Comparison of ENCODE assay signal across 25 mouse cellular contexts in genomic region chr5:67362931-67363330, GRCm38 (mm10). TPM values are rescaled to one million over a fixed set of nuclear protein-coding genes. Genes with fewer than 3 reads are reported as not detected.
DNase-seq lines count a peak whose midpoint lies in the region; ATAC-seq and TF ChIP-seq lines count a peak whose summit lies in the region.
"Had no signal": no experiment of that assay in that cellular context is flagged by ENCODE, and none has a peak within 500 bp of the region (broad histone marks: within the 10 kb centered on the region; RNA-seq: fewer than 3 reads in every experiment).

No protein-coding gene starts in this region.

- H3K9ac ChIP-seq in liver, postnatal 0 days (replicated peaks) = no peak overlapping the region
- no peak overlapping the region for H3K9ac ChIP-seq in liver, embryonic 11.5 days (ENCODE audit: low read depth, low read length)
- H3K9ac ChIP-seq in intestine, postnatal 0 days (ENCODE audit: low read depth, low read length) = no peak overlapping the region
- H3K9ac ChIP-seq: forebrain, postnatal 0 days; heart, embryonic 12.5 days; heart, embryonic 15.5 days; hindbrain, embryonic 13.5 days had no signal

- H3K36me3 ChIP-seq in liver, postnatal 0 days (replicated peaks; ENCODE audit: insufficient read depth, low read length) = no peaks in the 10 kb centered on the region
- H3K36me3 ChIP-seq in liver, embryonic 11.5 days (ENCODE audit: control insufficient read depth, insufficient read depth, low read length) = no peaks in the 10 kb centered on the region
- H3K36me3 ChIP-seq in intestine, postnatal 0 days (ENCODE audit: control insufficient read depth, insufficient read depth) = no peaks in the 10 kb centered on the region
- H3K36me3 ChIP-seq: heart, embryonic 12.5 days; heart, embryonic 15.5 days; hindbrain, embryonic 10.5 days; hindbrain, embryonic 13.5 days had no signal

- 50% methylated on average over 2 of the region's 2 CpGs for WGBS in liver, postnatal 0 days (ENCODE audit: insufficient replicate concordance)
- WGBS in liver, embryonic 11.5 days = 46% methylated on average over 2 of the region's 2 CpGs
- 37% methylated on average over 2 of the region's 2 CpGs for WGBS in intestine, postnatal 0 days

- peak; percentile 66 for DNase-seq in heart, adult 11 months
- no peak for DNase-seq in heart, adult 9 months (ENCODE audit: low spot score in 2 of 2)
- DNase-seq in liver, postnatal 0 days = no peak
- no peak for DNase-seq in liver, embryonic 11.5 days (ENCODE audit: low spot score)
- DNase-seq in gastrocnemius, postnatal 14 days = no peak
- DNase-seq: adrenal gland, adult 8-10 months; adrenal gland, postnatal 25 days; cerebellum, adult 11-12 months; cerebellum, adult 9-10 months; cerebellum, postnatal 14 days; forebrain, postnatal 0 days; gastrocnemius, adult 2 months; gastrocnemius, postnatal 25 days; heart, postnatal 10 days; heart, postnatal 36 days had no signal

- no peaks in the 10 kb centered on the region for H3K9me3 ChIP-seq in liver, postnatal 0 days (ENCODE audit: low read length)
- H3K9me3 ChIP-seq in liver, embryonic 11.5 days (ENCODE audit: control insufficient read depth, low read length) = no peaks in the 10 kb centered on the region
- H3K9me3 ChIP-seq in intestine, postnatal 0 days (ENCODE audit: control insufficient read depth) = no peaks in the 10 kb centered on the region
- H3K9me3 ChIP-seq: heart, embryonic 12.5 days; heart, embryonic 15.5 days; hindbrain, embryonic 10.5 days; hindbrain, embryonic 13.5 days had no signal

- no peaks in the 10 kb centered on the region for H3K4me1 ChIP-seq in liver, postnatal 0 days (ENCODE audit: insufficient read depth)
- no peaks in the 10 kb centered on the region for H3K4me1 ChIP-seq in liver, embryonic 11.5 days (replicated peaks; ENCODE audit: control insufficient read depth, insufficient read depth, low read length)
- no peaks in the 10 kb centered on the region for H3K4me1 ChIP-seq in intestine, postnatal 0 days (replicated peaks; ENCODE audit: control insufficient read depth, insufficient read depth, low read length)
- H3K4me1 ChIP-seq: heart, embryonic 12.5 days; heart, embryonic 15.5 days; hindbrain, embryonic 10.5 days; hindbrain, embryonic 13.5 days had no signal

- TF ChIP-seq CTCF in liver, postnatal 0 days (IDR thresholded peaks at IDR 0.05; ENCODE audit: low read depth) = no peak
- TF ChIP-seq CTCF in intestine, postnatal 0 days (IDR thresholded peaks at IDR 0.05; ENCODE audit: low read depth) = no peak

- H3K4me2 ChIP-seq in liver, postnatal 0 days (ENCODE audit: low read depth, low read length) = no peak overlapping the region
- no peak overlapping the region for H3K4me2 ChIP-seq in liver, embryonic 11.5 days
- H3K4me2 ChIP-seq in intestine, postnatal 0 days (replicated peaks; ENCODE audit: low read depth) = no peak overlapping the region
- H3K4me2 ChIP-seq: heart, embryonic 12.5 days; heart, embryonic 15.5 days; hindbrain, embryonic 13.5 days had no signal

- H3K27ac ChIP-seq in liver, postnatal 0 days (ENCODE audit: low read depth) = no peak overlapping the region
- no peak overlapping the region for H3K27ac ChIP-seq in liver, embryonic 11.5 days (ENCODE audit: low read depth, low read length)
- no peak overlapping the region for H3K27ac ChIP-seq in intestine, postnatal 0 days (ENCODE audit: low read depth, low read length)
- H3K27ac ChIP-seq: gastrocnemius, adult 2 months; heart, embryonic 15.5 days; hindbrain, embryonic 10.5 days; hindbrain, embryonic 13.5 days had no signal

- TF ChIP-seq EP300 in liver, postnatal 0 days (IDR thresholded peaks at IDR 0.05; ENCODE audit: low read depth) = no peak

- no peak overlapping the region for H3K4me3 ChIP-seq in liver, postnatal 0 days (ENCODE audit: low read depth, low read length)
- H3K4me3 ChIP-seq in liver, embryonic 11.5 days (ENCODE audit: low read depth, low read length) = no peak overlapping the region
- H3K4me3 ChIP-seq in intestine, postnatal 0 days (ENCODE audit: low read depth, low read length) = no peak overlapping the region
- H3K4me3 ChIP-seq: gastrocnemius, adult 2 months; heart, embryonic 12.5 days; heart, embryonic 15.5 days; hindbrain, embryonic 10.5 days; hindbrain, embryonic 13.5 days had no signal

- intact Hi-C loops in gastrocnemius, postnatal 14 days (cut with DNase I; ENCODE audit: low total_unique reads) = no loop called here

- no peaks in the 10 kb centered on the region for H3K27me3 ChIP-seq in liver, postnatal 0 days (ENCODE audit: insufficient read depth, low read length)
- H3K27me3 ChIP-seq in liver, embryonic 11.5 days (replicated peaks; ENCODE audit: control insufficient read depth, insufficient read depth, low read length) = no peaks in the 10 kb centered on the region
- no peaks in the 10 kb centered on the region for H3K27me3 ChIP-seq in intestine, postnatal 0 days (replicated peaks; ENCODE audit: control insufficient read depth, insufficient read depth, low read length)
- H3K27me3 ChIP-seq: heart, embryonic 12.5 days; heart, embryonic 15.5 days; hindbrain, embryonic 13.5 days had no signal

- peak; percentile 54 for ATAC-seq in liver, postnatal 0 days
- ATAC-seq in liver, embryonic 11.5 days (replicated peaks; ENCODE audit: low FRiP score) = no peak
- peak; percentile 96 for ATAC-seq in intestine, postnatal 0 days
- ATAC-seq in erythroblast, adult 5-6 weeks (replicated peaks; ENCODE audit: low FRiP score, poor library complexity, severe bottlenecking) = no peak
- ATAC-seq: activated CD4-positive, CD25-positive, alpha-beta regulatory T cell, adult 4 months; CD4-positive, CD25-positive, alpha-beta regulatory T cell, adult 4 months; forebrain, embryonic 14.5 days; forebrain, postnatal 0 days; hindbrain, embryonic 16.5 days had no signal

RNA-seq across cellular contexts. Expression of gene Slc30a9, which starts 56.2 kb away (rescaled TPM):
- polyA plus RNA-seq in liver, postnatal 0 days (2015; fragmentation: Nextera tagmentation; extraction: Ambion mirVana) = 55.4 and 65.0 TPM in 2 replicates
- 98.6 and 104 TPM in 2 replicates for polyA plus RNA-seq in liver, embryonic 11.5 days (2014; fragmentation: Nextera tagmentation; extraction: Ambion mirVana)
- 74.1 and 80.0 TPM in 2 replicates for polyA plus RNA-seq in intestine, postnatal 0 days (2015; fragmentation: Nextera tagmentation; extraction: Ambion mirVana)
- 10 to 100 TPM; 85.7 to 90.8 TPM for total RNA-seq in gastrocnemius, postnatal 14 days (2021)
- total RNA-seq in erythroblast, adult 5-6 weeks (2015; ENCODE audit: low replicate concordance) = 270 and 282 TPM in 2 replicates
- total RNA-seq in erythroblast, adult 5-6 weeks (2017; ENCODE audit: low replicate concordance) = 366 and 394 TPM in 2 replicates

Comparison
In these comparisons a context has a peak if more than half of its experiments do, and no peak if none do; other contexts are left out.
1. ATAC-seq: peak in liver, postnatal 0 days (single experiment) and intestine, postnatal 0 days (single experiment); none in liver, embryonic 11.5 days (single experiment) and erythroblast, adult 5-6 weeks (single experiment).